In genomic region chr2:49450931-49451636, GRCm38 (mm10) we compare ENCODE assay signal across 8 mouse cellular contexts. TPM values are rescaled to one million over a fixed set of nuclear protein-coding genes. Genes with fewer than 3 reads are reported as not detected.
DNase-seq lines count a peak whose midpoint lies in the region; ATAC-seq and TF ChIP-seq lines count a peak whose summit lies in the region.

Gene Epc2, plus strand, starts transcription at chr2:49451486.

- DNase-seq in CD4-positive helper T cell, adult 2 months (ENCODE audit: low read depth, low spot score): peak; percentile 94
- DNase-seq in brain, embryonic 18.5 days (ENCODE audit: low read depth, low spot score): peak; percentile 66
- peak; percentile 88 for DNase-seq in kidney, postnatal 0 days (ENCODE audit: low spot score)
- peak; percentile 43 for DNase-seq in liver, adult 2 months (ENCODE audit: extremely low read depth, low read depth, low spot score)
- DNase-seq in spleen, postnatal 36 days (ENCODE audit: low spot score in 2 of 2): peak; percentile 81 to 82

- peak; percentile 86 for ATAC-seq in heart, embryonic 12.5 days (ENCODE audit: insufficient number of reproducible peaks, low FRiP score)
- ATAC-seq in kidney, postnatal 0 days (replicated peaks; ENCODE audit: low FRiP score, low read depth): peak; percentile 84
- ATAC-seq in monocyte, adult 5-6 weeks (replicated peaks; ENCODE audit: insufficient number of reproducible peaks, low FRiP score, low TSS enrichment, poor library complexity, severe bottlenecking): peak; percentile 34

- H3K27ac ChIP-seq in heart, embryonic 12.5 days (ENCODE audit: poor library complexity, severe bottlenecking): peak within 1 kb of the TSS; percentile 99
- peak within 1 kb of the TSS; percentile 99 for H3K27ac ChIP-seq in kidney, postnatal 0 days
- H3K27ac ChIP-seq in liver, adult 2 months (replicated peaks; ENCODE audit: insufficient read depth, low read depth, low read length): peak within 1 kb of the TSS; percentile 99

- peaks cover 3% of the 10 kb centered on the region; the same call in 1 of the 2 replicates for H3K79me2 ChIP-seq in liver, adult 2 months (ENCODE audit: control insufficient read depth, insufficient read depth, low read length)

- under 1% methylated on average over 76 of the region's 88 CpGs for WGBS in heart, embryonic 12.5 days
- under 1% methylated on average over 72 of the region's 88 CpGs for WGBS in kidney, postnatal 0 days
- WGBS in liver, adult 2 months: under 1% methylated on average over 72 of the region's 88 CpGs

- no peak for TF ChIP-seq CTCF in kidney, postnatal 0 days (IDR thresholded peaks at IDR 0.05; ENCODE audit: low read depth)
- no peak for TF ChIP-seq CTCF in liver, adult 2 months (IDR thresholded peaks at IDR 0.05; ENCODE audit: low read depth, low read length)

- peak within 1 kb of the TSS; percentile 97 for H3K4me3 ChIP-seq in erythroblast, embryonic 14.5 days (replicated peaks)
- H3K4me3 ChIP-seq in heart, embryonic 12.5 days: peak within 1 kb of the TSS; percentile 92
- H3K4me3 ChIP-seq in kidney, postnatal 0 days (replicated peaks; ENCODE audit: low read depth, low read length): peak within 1 kb of the TSS; percentile 83
- H3K4me3 ChIP-seq in liver, adult 2 months (ENCODE audit: insufficient read depth, low read depth, low read length): peak within 1 kb of the TSS; percentile 99

- H3K9me3 ChIP-seq in erythroblast, embryonic 14.5 days (ENCODE audit: control insufficient read depth, low read length): no peaks in the 10 kb centered on the region
- H3K9me3 ChIP-seq in heart, embryonic 12.5 days (replicated peaks): no peaks in the 10 kb centered on the region
- no peaks in the 10 kb centered on the region for H3K9me3 ChIP-seq in kidney, postnatal 0 days (replicated peaks; ENCODE audit: low read length)

- peaks cover 22% of the 10 kb centered on the region for H3K4me1 ChIP-seq in erythroblast, embryonic 14.5 days (ENCODE audit: control insufficient read depth)
- peaks cover 6% of the 10 kb centered on the region for H3K4me1 ChIP-seq in heart, embryonic 12.5 days (replicated peaks)
- no peaks in the 10 kb centered on the region for H3K4me1 ChIP-seq in kidney, postnatal 0 days (replicated peaks; ENCODE audit: insufficient read depth, low read length)
- peaks cover 5% of the 10 kb centered on the region; the same call in 1 of the 2 replicates for H3K4me1 ChIP-seq in liver, adult 2 months (ENCODE audit: control insufficient read depth, insufficient read depth, low read length)

- TF ChIP-seq POLR2A in liver, adult 2 months (IDR thresholded peaks at IDR 0.05; ENCODE audit: extremely low read depth, insufficient read depth, low read length): 0 out of 2 replicates have a peak, but pooled peaks have one; percentile 39

- peak within 1 kb of the TSS; percentile 99 for H3K9ac ChIP-seq in heart, embryonic 12.5 days
- H3K9ac ChIP-seq in kidney, postnatal 0 days (ENCODE audit: low read depth, low read length): peak within 1 kb of the TSS; percentile 98
- H3K9ac ChIP-seq in liver, adult 2 months (ENCODE audit: low read depth, low read length): peak within 1 kb of the TSS; percentile 99

- no peaks in the 10 kb centered on the region for H3K36me3 ChIP-seq in erythroblast, embryonic 14.5 days (ENCODE audit: control insufficient read depth)
- H3K36me3 ChIP-seq in heart, embryonic 12.5 days: no peaks in the 10 kb centered on the region
- H3K36me3 ChIP-seq in kidney, postnatal 0 days (ENCODE audit: insufficient read depth, low read length): no peaks in the 10 kb centered on the region
- H3K36me3 ChIP-seq in liver, adult 2 months (ENCODE audit: control insufficient read depth, insufficient read depth, low read length): no peaks in the 10 kb centered on the region

- H3K4me2 ChIP-seq in heart, embryonic 12.5 days: peak within 1 kb of the TSS; percentile 92
- H3K4me2 ChIP-seq in kidney, postnatal 0 days (ENCODE audit: low read length): peak within 1 kb of the TSS; percentile 91

- H3K27me3 ChIP-seq in erythroblast, embryonic 14.5 days (ENCODE audit: control insufficient read depth): peaks cover 30% of the 10 kb centered on the region
- no peaks in the 10 kb centered on the region for H3K27me3 ChIP-seq in heart, embryonic 12.5 days (replicated peaks)
- no peaks in the 10 kb centered on the region for H3K27me3 ChIP-seq in kidney, postnatal 0 days (ENCODE audit: insufficient read depth, low read length)
- H3K27me3 ChIP-seq in liver, adult 2 months (ENCODE audit: control insufficient read depth, insufficient read depth, low read length): no peaks in the 10 kb centered on the region

RNA-seq across cellular contexts. Expression of gene Epc2, which starts in this region (rescaled TPM):
- 0.21 and 0.22 TPM in 2 replicates for polyA plus RNA-seq in erythroblast, embryonic 14.5 days (2012)
- polyA plus RNA-seq in heart, embryonic 12.5 days (2016; fragmentation: Nextera tagmentation; extraction: Ambion mirVana): 5.5 and 5.8 TPM in 2 replicates
- polyA plus RNA-seq in kidney, postnatal 0 days (2015; fragmentation: Nextera tagmentation; extraction: Ambion mirVana): 5.8 and 6.7 TPM in 2 replicates
- total RNA-seq in liver, adult 2 months (2014; rRNA removed): 11.8 and 14.1 TPM in 2 replicates
- polyA plus RNA-seq in liver, adult 2 months (2012; rRNA removed): 2.4 and 2.5 TPM in 2 replicates
- 69.8 to 74.7 TPM (median 71.6 TPM) in 3 replicates for total RNA-seq in monocyte, adult 5-6 weeks (2017)

Comparison
In these comparisons a context has a peak if more than half of its experiments do, and no peak if none do; other contexts are left out.
1. Peak in every context shown above with its lines: DNase-seq, ATAC-seq, H3K4me3 ChIP-seq and H3K27ac ChIP-seq.
2. DNase-seq: peak in every context shown above with its lines; median percentile 94 in CD4-positive helper T cell, adult 2 months; 88 in kidney, postnatal 0 days; 82 in spleen, postnatal 36 days; 66 in brain, embryonic 18.5 days; 43 in liver, adult 2 months.
3. ATAC-seq: peak in every context shown above with its lines; median percentile 86 in heart, embryonic 12.5 days; 84 in kidney, postnatal 0 days; 34 in monocyte, adult 5-6 weeks.